Comparison of ENCODE assay signal across 8 mouse cellular contexts in genomic region chr4:118290416-118291030, GRCm38 (mm10). TPM values are rescaled to one million over a fixed set of nuclear protein-coding genes. Genes with fewer than 3 reads are reported as not detected.
DNase-seq lines count a peak whose midpoint lies in the region; ATAC-seq and TF ChIP-seq lines count a peak whose summit lies in the region.

No protein-coding gene starts in this region.

- H3K27ac ChIP-seq in bone marrow macrophage, adult 2 months (ENCODE audit: insufficient read depth, low read depth, low read length): no peak overlapping the region
- H3K27ac ChIP-seq in kidney, adult 2 months (ENCODE audit: insufficient read depth, low read depth, low read length): peak overlapping the region; percentile 88
- peak overlapping the region; percentile 93 for H3K27ac ChIP-seq in stomach, embryonic 15.5 days

- H3K36me3 ChIP-seq in kidney, adult 2 months (ENCODE audit: control insufficient read depth, insufficient read depth, low read length): no peaks in the 10 kb centered on the region
- H3K36me3 ChIP-seq in stomach, embryonic 15.5 days: no peaks in the 10 kb centered on the region

- H3K9ac ChIP-seq in stomach, embryonic 15.5 days: peak overlapping the region; percentile 77

- no peaks in the 10 kb centered on the region for H3K9me3 ChIP-seq in stomach, embryonic 15.5 days

- peak; percentile 61 for DNase-seq in lung, adult 2 months
- no peak for DNase-seq in lung, postnatal 14 days
- DNase-seq in frontal cortex, postnatal 36 days (ENCODE audit: low spot score in 2 of 2): peak; percentile 40 to 42
- DNase-seq in kidney, adult 2 months: peak; percentile 59
- DNase-seq in lung, postnatal 4 days: peak; percentile 57 to 65
- no peak for DNase-seq in spleen, postnatal 4 days (ENCODE audit: low spot score in 2 of 2)

- peak overlapping the region; percentile 73 for H3K4me2 ChIP-seq in stomach, embryonic 15.5 days

- under 1% methylated on average over 67 of the region's 84 CpGs for WGBS in lung, adult 2 months
- WGBS in kidney, adult 2 months: 1% methylated on average over 78 of the region's 84 CpGs
- under 1% methylated on average over 48 of the region's 84 CpGs for WGBS in stomach, embryonic 15.5 days

- peak overlapping the region; percentile 66 for H3K4me3 ChIP-seq in lung, adult 2 months (replicated peaks; ENCODE audit: extremely low read depth, low read depth, low read length)
- H3K4me3 ChIP-seq in bone marrow macrophage, adult 2 months (ENCODE audit: insufficient read depth, low read length): peak overlapping the region; percentile 13; the same call in 1 of the 2 replicates
- H3K4me3 ChIP-seq in kidney, adult 2 months (ENCODE audit: insufficient read depth, low read depth, low read length): peak overlapping the region; percentile 63
- H3K4me3 ChIP-seq in stomach, embryonic 15.5 days (replicated peaks): peak overlapping the region; percentile 82

- no peak for TF ChIP-seq CTCF in lung, adult 2 months (IDR thresholded peaks at IDR 0.05; ENCODE audit: insufficient read depth, low read length)
- TF ChIP-seq CTCF in bone marrow macrophage, adult 2 months (IDR thresholded peaks at IDR 0.05; ENCODE audit: low read depth, low read length): no peak
- no peak for TF ChIP-seq CTCF in kidney, adult 2 months (conservative IDR thresholded peaks at IDR 0.05; ENCODE audit: insufficient read depth, insufficient read length, low read depth, low read length)

- H3K27me3 ChIP-seq in kidney, adult 2 months (replicated peaks; ENCODE audit: control insufficient read depth, insufficient read depth, low read length): no peaks in the 10 kb centered on the region
- H3K27me3 ChIP-seq in stomach, embryonic 15.5 days (replicated peaks): no peaks in the 10 kb centered on the region

- no peak for TF ChIP-seq POLR2A in lung, adult 2 months (IDR thresholded peaks at IDR 0.05; ENCODE audit: borderline replicate concordance, extremely low read depth, low read depth, low read length)
- no peak for TF ChIP-seq POLR2A in bone marrow macrophage, adult 2 months (IDR thresholded peaks at IDR 0.05; ENCODE audit: borderline replicate concordance, low read depth, low read length)
- TF ChIP-seq POLR2A in kidney, adult 2 months (IDR thresholded peaks at IDR 0.05; ENCODE audit: low read depth, low read length): no peak

- peak; percentile 24; the same call in 1 of the 2 replicates for ATAC-seq in stomach, embryonic 15.5 days (ENCODE audit: insufficient read depth, low FRiP score, low read depth)

- 0 out of 2 replicates have a peak, but pooled peaks cover 4% of the 10 kb centered on the region for H3K4me1 ChIP-seq in lung, adult 2 months (ENCODE audit: control insufficient read depth, insufficient read depth, low read length)
- peaks cover 7% of the 10 kb centered on the region for H3K4me1 ChIP-seq in bone marrow macrophage, adult 2 months (ENCODE audit: control insufficient read depth, insufficient read depth, low read length)
- peaks cover 16% of the 10 kb centered on the region; the same call in 1 of the 2 replicates for H3K4me1 ChIP-seq in kidney, adult 2 months (ENCODE audit: control insufficient read depth, insufficient read depth, low read length)
- H3K4me1 ChIP-seq in stomach, embryonic 15.5 days: peaks cover 36% of the 10 kb centered on the region

RNA-seq across cellular contexts. Expression of gene Ptprf, which starts 0.7 kb away (rescaled TPM):
- 245 and 250 TPM in 2 replicates for polyA plus RNA-seq in lung, adult 2 months (2012; rRNA removed)
- 0.25 TPM in 1 of 2 replicates, not detected in the other for polyA plus RNA-seq in bone marrow macrophage, adult 2 months (2012; ENCODE audit: insufficient read depth, insufficient read length, missing spikeins)
- polyA plus RNA-seq in kidney, adult 2 months (2012; rRNA removed): 89.9 and 114 TPM in 2 replicates
- 79.2 and 85.6 TPM in 2 replicates for polyA plus RNA-seq in stomach, embryonic 15.5 days (2015; fragmentation: Nextera tagmentation; extraction: Ambion mirVana)

Comparison
In these comparisons a context has a peak if more than half of its experiments do, and no peak if none do; other contexts are left out.
1. DNase-seq: peak in lung, adult 2 months (single experiment), frontal cortex, postnatal 36 days (2 of 2), kidney, adult 2 months (single experiment) and lung, postnatal 4 days (2 of 2); none in lung, postnatal 14 days (single experiment) and spleen, postnatal 4 days (0 of 2).
2. H3K4me3 ChIP-seq: peak in every context shown above with its lines; median percentile 82 in stomach, embryonic 15.5 days; 66 in lung, adult 2 months; 63 in kidney, adult 2 months; 13 in bone marrow macrophage, adult 2 months.
3. RNA of gene Ptprf, which starts 0.7 kb away (polyA plus RNA-seq): 245 to 250 TPM in lung, adult 2 months, 89.9 to 114 TPM in kidney, adult 2 months and 79.2 to 85.6 TPM in stomach, embryonic 15.5 days; 0.25 TPM in bone marrow macrophage, adult 2 months; every median in the first group is over 10 times any median in the second.